Comparison of ENCODE assay signal across 14 mouse cellular contexts in genomic region chr13:52036351-52036750, GRCm38 (mm10).
DNase-seq lines count a peak whose midpoint lies in the region; ATAC-seq lines count a peak whose summit lies in the region.
"Had no signal": no experiment of that assay in that cellular context is flagged by ENCODE, and none has a peak within 500 bp of the region (broad histone marks: within the 10 kb centered on the region; RNA-seq: fewer than 3 reads in every experiment).

No protein-coding gene starts in this region.

- no peak overlapping the region for H3K9ac ChIP-seq in forebrain, embryonic 16.5 days (replicated peaks; ENCODE audit: low read depth, low read length)
- H3K9ac ChIP-seq: liver, embryonic 12.5 days; neural tube, embryonic 12.5 days had no signal

- H3K9me3 ChIP-seq in forebrain, embryonic 16.5 days (ENCODE audit: control insufficient read depth, low read length) = no peaks in the 10 kb centered on the region
- H3K9me3 ChIP-seq: liver, embryonic 12.5 days; neural tube, embryonic 12.5 days had no signal

- 67% methylated on average over 5 of the region's 5 CpGs for WGBS in forebrain, embryonic 16.5 days

- no peak overlapping the region for H3K4me3 ChIP-seq in forebrain, embryonic 16.5 days (replicated peaks; ENCODE audit: low read length)
- H3K4me3 ChIP-seq: heart, adult 2 months; liver, embryonic 12.5 days; neural tube, embryonic 12.5 days had no signal

- H3K36me3 ChIP-seq in forebrain, embryonic 16.5 days (ENCODE audit: control insufficient read depth, insufficient read depth) = no peaks in the 10 kb centered on the region
- H3K36me3 ChIP-seq: liver, embryonic 12.5 days; neural tube, embryonic 12.5 days had no signal

- no peak overlapping the region for H3K27ac ChIP-seq in forebrain, embryonic 16.5 days (ENCODE audit: low read length)
- H3K27ac ChIP-seq: heart, adult 2 months; liver, embryonic 12.5 days; macrophage; neural tube, embryonic 12.5 days had no signal

- no peaks in the 10 kb centered on the region for H3K27me3 ChIP-seq in forebrain, embryonic 16.5 days (replicated peaks; ENCODE audit: control insufficient read depth, insufficient read depth, low read length)
- H3K27me3 ChIP-seq: liver, embryonic 12.5 days; neural tube, embryonic 12.5 days had no signal

- peak; percentile 51; the same call in 1 of the 2 replicates for ATAC-seq in forebrain, embryonic 16.5 days
- ATAC-seq in megakaryocyte progenitor cell, adult 5-6 weeks (replicated peaks; ENCODE audit: poor library complexity) = 0 out of 2 replicates have a peak, but pooled peaks have one; percentile 7

- peak; percentile 87 for DNase-seq in heart, adult 11 months
- DNase-seq in heart, adult 9 months (ENCODE audit: low spot score in 2 of 2) = no peak
- peak; percentile 50 to 56 for DNase-seq in B cell, adult 2 months
- DNase-seq in layer of hippocampus, adult 18-20 months (ENCODE audit: low spot score in 2 of 2) = no peak
- DNase-seq in gastrocnemius, postnatal 10 days = no peak
- DNase-seq in layer of hippocampus, adult 9-11 months = no peak
- DNase-seq: cerebellum, adult 11-12 months; heart, adult 2 months; right cerebral cortex, adult 18-20 months had no signal

- H3K4me2 ChIP-seq in forebrain, embryonic 16.5 days (ENCODE audit: low read length) = no peak overlapping the region
- H3K4me2 ChIP-seq: liver, embryonic 12.5 days; neural tube, embryonic 12.5 days had no signal

- H3K4me1 ChIP-seq in forebrain, embryonic 16.5 days (replicated peaks; ENCODE audit: control insufficient read depth, insufficient read depth, low read length) = 0 out of 2 replicates have a peak, but pooled peaks cover 3% of the 10 kb centered on the region

Comparison
In these comparisons a context has a peak if more than half of its experiments do, and no peak if none do; other contexts are left out.
1. DNase-seq: peak in heart, adult 11 months (single experiment) and B cell, adult 2 months (2 of 2); none in heart, adult 9 months (0 of 2), layer of hippocampus, adult 18-20 months (0 of 2), gastrocnemius, postnatal 10 days (single experiment) and layer of hippocampus, adult 9-11 months (single experiment).